ENCODE assay signal across 8 mouse cellular contexts in the genomic region with DNA sequence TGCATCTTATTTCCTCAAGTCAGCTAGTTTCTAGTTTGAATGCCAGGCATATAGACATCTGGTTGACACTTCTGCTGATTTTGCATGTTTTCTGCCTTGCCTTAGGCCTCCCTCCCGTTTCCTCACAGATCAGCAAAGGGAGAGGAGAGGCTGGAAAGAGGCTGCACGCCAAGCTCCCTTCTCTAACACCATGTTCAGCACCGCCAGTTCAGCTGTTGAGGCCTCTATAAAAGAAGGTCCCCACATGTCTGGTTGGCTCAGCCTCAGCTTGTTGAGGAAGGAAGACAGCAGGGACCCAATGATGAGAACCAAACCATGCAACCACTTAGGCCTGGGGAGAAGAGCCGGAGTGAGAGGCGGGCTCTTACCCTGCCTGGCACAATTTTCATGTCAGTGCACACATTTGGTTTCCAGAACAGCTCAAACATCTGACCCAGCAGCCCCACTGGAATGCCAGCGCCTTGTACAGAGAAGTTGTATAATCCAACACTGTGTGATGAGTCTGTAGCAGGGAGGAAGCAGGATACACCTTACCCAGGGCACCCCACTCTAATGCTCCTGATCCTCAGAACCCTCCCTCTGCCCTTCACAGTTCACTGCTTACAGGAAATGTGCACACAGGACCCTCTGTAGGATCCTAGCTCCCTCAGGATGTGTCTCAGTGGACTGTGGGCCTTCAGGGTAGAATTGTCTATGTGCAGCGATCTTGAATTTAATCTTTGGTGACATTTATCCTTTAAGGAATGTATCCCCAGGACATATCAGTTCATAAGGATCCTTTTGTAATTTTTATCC.
DNase-seq lines count a peak whose midpoint lies in the region; ATAC-seq lines count a peak whose summit lies in the region.

No protein-coding gene starts in this region.

- no peak overlapping the region for H3K4me3 ChIP-seq in midbrain, embryonic 14.5 days (replicated peaks; ENCODE audit: low read depth, low read length)

- H3K4me2 ChIP-seq in midbrain, embryonic 14.5 days (ENCODE audit: low read length), result no peak overlapping the region

- H3K27ac ChIP-seq in midbrain, embryonic 14.5 days (replicated peaks; ENCODE audit: low read depth, low read length), result no peak overlapping the region

- H3K9me3 ChIP-seq in midbrain, embryonic 14.5 days (ENCODE audit: control insufficient read depth, low read length), result no peaks in the 10 kb centered on the region

- intact Hi-C loops in gastrocnemius, postnatal 14 days (cut with DNase I; ENCODE audit: low total_unique reads), result no loop called here
- intact Hi-C loops in gastrocnemius, postnatal 36 days (cut with DNase I), result no loop called here

- 70% methylated on average over 7 of the region's 7 CpGs for WGBS in midbrain, embryonic 14.5 days

- no peak for ATAC-seq in midbrain, embryonic 14.5 days (ENCODE audit: low FRiP score, low TSS enrichment)

- H3K9ac ChIP-seq in midbrain, embryonic 14.5 days (replicated peaks; ENCODE audit: low read length), result no peak overlapping the region

- no peaks in the 10 kb centered on the region for H3K36me3 ChIP-seq in midbrain, embryonic 14.5 days (ENCODE audit: control insufficient read depth, insufficient read depth, low read length)

- no peaks in the 10 kb centered on the region for H3K27me3 ChIP-seq in midbrain, embryonic 14.5 days (ENCODE audit: control insufficient read depth, insufficient read depth, low read length)

- DNase-seq in gastrocnemius, postnatal 14 days, result peak; percentile 36
- no peak for DNase-seq in gastrocnemius, postnatal 36 days
- peak; percentile 7 to 9 for DNase-seq in B cell, adult 2 months
- peak; percentile 25 to 70 for DNase-seq in layer of hippocampus, adult 18-20 months (ENCODE audit: low spot score in 2 of 2)
- DNase-seq in lung, postnatal 14 days, result peak; percentile 46
- no peak for DNase-seq in thymus, adult 18-20 months
- DNase-seq in urinary bladder, adult 18-20 months (ENCODE audit: low spot score in 2 of 2), result no peak
- no peak for DNase-seq in midbrain, embryonic 14.5 days

- 0 out of 2 replicates have a peak, but pooled peaks cover 6% of the 10 kb centered on the region for H3K4me1 ChIP-seq in midbrain, embryonic 14.5 days (ENCODE audit: control insufficient read depth, insufficient read depth, low read length)

Comparison
In these comparisons a context has a peak if more than half of its experiments do, and no peak if none do; other contexts are left out.
1. DNase-seq: peak in gastrocnemius, postnatal 14 days (single experiment), B cell, adult 2 months (2 of 2), layer of hippocampus, adult 18-20 months (2 of 2) and lung, postnatal 14 days (single experiment); none in gastrocnemius, postnatal 36 days (0 of 2), thymus, adult 18-20 months (0 of 2), urinary bladder, adult 18-20 months (0 of 2) and midbrain, embryonic 14.5 days (single experiment).